Mouse (Mus musculus) testis, adult 2 months (tissue): ENCODE data around the gene Prim2. TPM values are rescaled to one million over a fixed set of nuclear protein-coding genes. Genes with fewer than 3 reads are reported as not detected.

Experiments used
- H3K27ac ChIP-seq: fragments of 200-500 bp; 2 replicates; pipeline ENCODE4 v1.5.1; 2012; ENCODE audit warnings: low read depth, low read length; ENCODE audit not compliant: control insufficient read depth, insufficient read depth
- H3K27me3 ChIP-seq: fragments of 200-500 bp; 2 replicates; pipeline ENCODE4 v1.6.1; 2012; ENCODE audit warnings: mild to moderate bottlenecking, low read length, moderate library complexity; ENCODE audit not compliant: control insufficient read depth, insufficient read depth
- H3K36me3 ChIP-seq: fragments of 200-500 bp; 2 replicates; pipeline ENCODE4 v1.6.1; 2012; ENCODE audit warnings: mild to moderate bottlenecking, low read length; ENCODE audit not compliant: control insufficient read depth, insufficient read depth
- H3K4me1 ChIP-seq: fragments of 200-500 bp; 2 replicates; pipeline ENCODE4 v1.6.1; 2012; ENCODE audit warnings: low read length; ENCODE audit not compliant: control insufficient read depth, insufficient read depth
- H3K4me3 ChIP-seq: fragments of 200-500 bp; 2 replicates; pipeline ENCODE4 v1.5.1; 2012; ENCODE audit warnings: low read depth, mild to moderate bottlenecking, low read length, moderate library complexity, mixed read lengths; ENCODE audit not compliant: control insufficient read depth
- CTCF ChIP-seq: fragments of 200-500 bp; IDR thresholded peaks from 2 replicates; pipeline ENCODE4 v1.5.1; 2012; ENCODE audit warnings: low read depth, mild to moderate bottlenecking, inconsistent platforms, low read length, moderate library complexity; ENCODE audit not compliant: control insufficient read depth, insufficient read depth, insufficient replicate concordance
- POLR2A ChIP-seq: fragments of 200-500 bp; IDR thresholded peaks from 2 replicates; pipeline ENCODE4 v1.6.1; 2012; ENCODE audit warnings: low read depth, mild to moderate bottlenecking, inconsistent platforms, low read length, moderate library complexity; ENCODE audit not compliant: control insufficient read depth
- polyA plus RNA-seq: library from polyadenylated mRNA; depleted of rRNA; stranded (reverse); fragments of >200 nt; gene quantifications from 2 replicates; pipeline ENCODE4 v1.2.3, GENCODE M21; 2012

Gene Prim2
- polyA plus RNA-seq, 1 experiment = 17.0 TPM

DNA sequence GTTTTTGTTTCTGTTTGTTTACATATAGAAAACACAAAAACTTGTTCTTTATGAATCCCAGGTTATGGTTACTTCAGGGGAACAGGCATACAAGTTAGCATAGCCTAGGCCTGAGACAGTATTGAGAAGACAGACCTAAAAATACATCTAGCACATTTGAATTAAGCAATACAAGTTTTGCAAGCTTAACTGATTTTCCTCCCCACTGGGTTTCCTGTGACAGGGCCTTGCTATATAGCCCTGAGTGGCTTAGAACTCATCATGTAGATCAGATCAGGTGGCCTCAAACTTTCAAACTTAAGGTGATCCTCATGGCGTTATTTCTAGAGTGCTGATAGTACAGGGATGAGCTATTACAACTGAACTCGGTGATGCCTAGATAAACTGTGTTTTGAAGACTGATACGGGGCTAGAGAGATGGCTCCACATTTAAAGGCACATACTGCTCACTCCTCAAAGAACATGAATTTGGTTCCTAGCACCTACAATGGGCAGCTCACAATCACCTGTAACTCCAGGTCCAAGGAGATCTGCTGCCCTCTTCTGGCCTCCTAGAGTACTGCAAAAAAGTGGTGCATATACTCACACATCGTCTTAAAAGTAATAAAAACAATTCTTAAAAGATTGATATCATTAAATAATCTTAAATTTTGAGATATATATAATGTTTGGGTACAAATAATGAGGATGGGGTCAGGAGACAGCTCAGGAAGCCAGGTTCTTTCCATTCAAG lies 133.2 kb downstream of the Prim2 start:
- no peak overlapping the region for H3K27ac ChIP-seq
- TF ChIP-seq POLR2A (no peak), CTCF (no peak)
- H3K4me3 ChIP-seq = no peak overlapping the region
- no peaks in the 10 kb centered on the region for H3K4me1 ChIP-seq
- no peaks in the 10 kb centered on the region for H3K36me3 ChIP-seq
- no peaks in the 10 kb centered on the region for H3K27me3 ChIP-seq

GRCm38 (mm10) chr1:33535140-33535686 lies 134.4 kb downstream of the Prim2 start:
- no peaks in the 10 kb centered on the region for H3K4me1 ChIP-seq
- no peaks in the 10 kb centered on the region for H3K27me3 ChIP-seq
- H3K27ac ChIP-seq = no peak overlapping the region
- H3K36me3 ChIP-seq = no peaks in the 10 kb centered on the region
- TF ChIP-seq CTCF = no peak
- TF ChIP-seq POLR2A = no peak
- H3K4me3 ChIP-seq = no peak overlapping the region

GRCm38 (mm10) chr1:33531860-33532259 lies 137.7 kb downstream of the Prim2 start:
- Histone ChIP-seq H3K27ac (no peak overlapping the region), H3K27me3 (no peaks in the 10 kb centered on the region), H3K4me3 (no peak overlapping the region), H3K36me3 (no peaks in the 10 kb centered on the region), H3K4me1 (no peaks in the 10 kb centered on the region)
- TF ChIP-seq POLR2A (no peak), CTCF (no peak)

- Histone ChIP-seq H3K27ac (no peak overlapping the region), H3K36me3 (no peaks in the 10 kb centered on the region), H3K4me1 (no peaks in the 10 kb centered on the region), H3K4me3 (no peak overlapping the region), H3K27me3 (no peaks in the 10 kb centered on the region)
- TF ChIP-seq POLR2A (no peak), CTCF (no peak)
Observed at GRCm38 (mm10) chr1:33531097-33531856, 138.3 kb downstream of the Prim2 start.

- no peak for TF ChIP-seq CTCF
- Histone ChIP-seq H3K27ac (no peak overlapping the region), H3K36me3 (no peaks in the 10 kb centered on the region), H3K27me3 (no peaks in the 10 kb centered on the region), H3K4me3 (no peak overlapping the region), H3K4me1 (no peaks in the 10 kb centered on the region)
Observed at GRCm38 (mm10) chr1:33530491-33530890, 139.1 kb downstream of the Prim2 start.

DNA sequence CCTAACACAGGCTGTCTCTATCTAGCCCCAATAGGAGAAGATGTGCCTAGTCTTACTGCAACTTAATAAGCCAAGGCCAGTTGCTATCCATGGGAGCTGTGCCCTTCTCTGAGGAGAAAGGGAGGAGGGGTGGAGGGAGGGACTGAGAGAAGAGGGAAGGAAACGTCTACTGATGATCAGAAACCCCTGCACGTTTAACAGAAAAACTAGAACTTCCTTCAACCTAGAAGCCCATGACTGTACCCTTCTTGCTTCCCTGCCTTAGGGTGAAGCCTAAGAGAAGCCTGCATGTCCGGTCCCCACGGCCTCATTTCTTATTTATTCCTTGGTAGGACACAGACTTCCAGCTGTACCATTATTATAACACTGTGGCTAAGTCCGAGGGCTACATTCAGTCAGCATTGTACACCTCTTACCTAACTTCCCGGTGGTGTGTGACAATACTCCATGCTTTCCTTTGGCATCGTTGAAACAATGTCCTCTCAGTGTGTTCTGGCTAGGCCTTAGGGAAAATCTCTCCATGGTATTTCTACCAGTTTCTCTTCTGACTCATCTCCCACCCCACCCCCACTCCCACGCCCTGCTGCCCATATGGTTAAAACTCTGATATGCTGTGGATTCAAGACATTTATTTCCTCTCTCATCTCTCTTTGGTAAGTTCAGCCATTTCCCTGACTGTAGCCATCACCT lies 139.9 kb downstream of the Prim2 start:
- H3K27ac ChIP-seq = no peak overlapping the region
- TF ChIP-seq POLR2A (no peak), CTCF (no peak)
- H3K4me1 ChIP-seq = no peaks in the 10 kb centered on the region
- no peaks in the 10 kb centered on the region for H3K27me3 ChIP-seq
- no peak overlapping the region for H3K4me3 ChIP-seq
- no peaks in the 10 kb centered on the region for H3K36me3 ChIP-seq

- TF ChIP-seq POLR2A (no peak), CTCF (no peak)
- no peaks in the 10 kb centered on the region for H3K36me3 ChIP-seq
- no peaks in the 10 kb centered on the region for H3K27me3 ChIP-seq
- H3K27ac ChIP-seq = no peak overlapping the region
- no peak overlapping the region for H3K4me3 ChIP-seq
- H3K4me1 ChIP-seq = no peaks in the 10 kb centered on the region
Observed at GRCm38 (mm10) chr1:33527352-33527863, 142.2 kb downstream of the Prim2 start.
